17 mouse cellular contexts compared by ENCODE assay signal in the genomic region with DNA sequence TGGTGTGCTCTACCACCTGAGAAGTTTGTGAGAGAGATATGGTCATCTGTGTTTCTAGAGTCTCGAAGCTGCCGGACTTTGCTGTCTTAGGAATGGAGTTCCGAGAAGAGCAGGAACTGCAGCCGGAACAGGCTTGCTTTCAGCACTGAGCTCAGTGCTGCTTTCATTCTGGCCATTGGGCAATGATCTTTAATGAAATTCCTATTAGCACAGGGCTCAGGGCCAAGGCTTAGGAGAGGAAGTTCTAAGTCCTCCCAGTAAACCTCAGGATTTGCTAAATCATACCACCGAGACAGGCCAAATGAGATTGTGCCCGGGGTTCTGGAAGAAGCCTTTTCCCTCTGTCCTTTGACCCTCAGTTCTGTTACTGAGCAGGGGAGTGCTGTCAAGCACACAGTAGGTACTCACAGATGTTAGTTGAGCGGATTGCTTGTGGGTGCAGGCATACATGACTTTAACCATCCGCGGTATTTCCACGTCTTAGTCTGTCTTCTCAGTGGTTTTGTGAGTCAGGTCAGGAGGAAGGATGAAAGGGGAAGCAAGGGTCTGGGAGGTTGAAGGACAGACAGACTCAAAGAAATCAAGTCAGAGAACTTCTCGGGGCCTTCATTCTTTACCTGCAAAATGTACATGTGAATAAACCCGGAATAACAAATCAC. TPM values are rescaled to one million over a fixed set of nuclear protein-coding genes. Genes with fewer than 3 reads are reported as not detected.
DNase-seq lines count a peak whose midpoint lies in the region; ATAC-seq and TF ChIP-seq lines count a peak whose summit lies in the region.
"Had no signal": no experiment of that assay in that cellular context is flagged by ENCODE, and none has a peak within 500 bp of the region (broad histone marks: within the 10 kb centered on the region; RNA-seq: fewer than 3 reads in every experiment).

No protein-coding gene starts in this region.

- peak; percentile 51 to 61 for ATAC-seq in hematopoietic stem cell, adult 5-6 weeks (replicated peaks in 1 of 2; ENCODE audit: insufficient read depth in 1 of 2, low FRiP score in 2 of 2, low TSS enrichment in 1 of 2, low read depth in 1 of 2, poor library complexity in 2 of 2, severe bottlenecking in 2 of 2)
- peak; percentile 74 for ATAC-seq in monocyte, adult 5-6 weeks (replicated peaks; ENCODE audit: insufficient number of reproducible peaks, low FRiP score, low TSS enrichment, poor library complexity, severe bottlenecking)
- ATAC-seq: intestine, postnatal 0 days had no signal

- H3K27ac ChIP-seq in layer of hippocampus, adult 2 months, result 0 out of 2 replicates have a peak overlapping the region, but pooled peaks have one; percentile 36
- H3K27ac ChIP-seq: heart, adult 2 months; hindbrain, embryonic 15.5 days; liver, embryonic 14.5 days; neural tube, embryonic 15.5 days; stomach, embryonic 15.5 days had no signal

- no peak overlapping the region for H3K4me3 ChIP-seq in layer of hippocampus, adult 2 months
- H3K4me3 ChIP-seq: heart, adult 2 months; hindbrain, embryonic 15.5 days; neural tube, embryonic 15.5 days; stomach, embryonic 15.5 days had no signal

- intact Hi-C loops in left cerebral cortex, postnatal 10 days (cut with DNase I), result no loop called here

- DNase-seq in adrenal gland, postnatal 14 days, result peak; percentile 24
- no peak for DNase-seq in adrenal gland, postnatal 4 days (ENCODE audit: low spot score in 2 of 2)
- DNase-seq in layer of hippocampus, adult 2 months (ENCODE audit: low spot score in 2 of 2), result no peak
- DNase-seq in layer of hippocampus, postnatal 14 days (ENCODE audit: low spot score in 2 of 2), result no peak
- no peak for DNase-seq in ovary, postnatal 14 days (ENCODE audit: low spot score)
- no peak for DNase-seq in left cerebral cortex, postnatal 10 days (ENCODE audit: extremely low spot score in 1 of 2, low spot score in 2 of 2)
- DNase-seq: cerebellum, adult 18-20 months; heart, adult 2 months; right cerebral cortex, adult 18-20 months; thymus, postnatal 14 days had no signal

- TF ChIP-seq CTCF in layer of hippocampus, adult 2 months (conservative IDR thresholded peaks at IDR 0.05), result no peak

RNA-seq across cellular contexts. Expression of a gene that starts 16.6 kb away (rescaled TPM):
- total RNA-seq in adrenal gland, postnatal 14 days (2021), result 18.7 and 23.0 TPM in 2 replicates
- 10 to 100 TPM; 26.0 to 26.4 TPM for total RNA-seq in adrenal gland, postnatal 4 days (2021)
- 10 to 100 TPM; 62.2 to 66.9 TPM for total RNA-seq in layer of hippocampus, adult 2 months (2021)
- total RNA-seq in layer of hippocampus, postnatal 14 days (2021), result 10 to 100 TPM; 70.3 to 73.9 TPM
- total RNA-seq in hematopoietic stem cell, adult 5-6 weeks (2017), result 6.1 and 8.9 TPM in 2 replicates
- 110 to 154 TPM (median 150 TPM) in 3 replicates for total RNA-seq in monocyte, adult 5-6 weeks (2017)
- total RNA-seq in left cerebral cortex, postnatal 10 days (2021), result 10 to 100 TPM; 68.2 to 71.0 TPM
